Comparison of ENCODE assay signal across 9 mouse cellular contexts in the genomic region with DNA sequence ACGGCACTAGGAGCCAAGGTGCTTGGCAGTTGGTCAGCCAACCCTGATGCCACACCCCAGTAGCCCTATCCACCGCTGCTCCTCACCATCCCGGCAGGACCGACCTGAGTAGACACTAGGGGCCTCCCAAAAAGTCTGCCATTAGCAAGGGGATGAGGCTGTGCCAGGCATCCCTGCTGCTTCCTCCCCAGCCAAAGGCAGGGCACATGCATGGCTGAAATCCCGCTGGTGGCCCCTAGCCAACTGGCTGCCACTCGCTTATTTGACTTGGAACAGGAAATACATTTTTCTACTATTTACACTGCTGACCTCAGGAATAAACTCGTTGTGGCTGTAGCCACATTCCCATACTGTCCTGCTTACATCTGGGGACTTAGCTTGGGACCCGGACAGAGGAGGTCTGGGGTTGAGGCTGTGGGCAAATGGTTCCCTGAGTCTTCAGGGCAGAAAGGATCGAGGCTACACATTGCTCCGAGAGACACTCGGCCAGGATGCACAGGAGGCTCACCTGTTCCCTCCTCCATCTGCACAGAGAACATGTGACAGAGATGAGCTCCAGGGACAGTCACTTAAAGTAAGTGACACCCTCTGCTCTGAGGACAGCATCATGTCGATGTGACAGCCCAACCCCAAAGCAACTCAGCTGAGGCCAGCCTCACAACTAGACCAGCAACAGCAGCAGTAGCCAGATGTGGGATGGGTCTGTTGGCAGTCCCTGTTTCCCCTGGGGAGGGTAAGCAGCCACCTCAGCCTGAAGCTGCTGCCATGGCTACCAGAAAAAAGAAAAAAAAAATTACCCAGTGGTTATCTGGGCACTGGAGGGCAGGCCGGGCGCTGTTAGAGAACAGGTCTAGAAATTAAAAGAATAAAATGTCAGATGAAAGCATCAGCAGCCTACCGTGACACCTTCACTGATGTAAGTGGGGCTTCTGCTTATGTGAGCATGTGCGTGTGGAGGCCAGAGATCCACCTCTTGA. TPM values are rescaled to one million over a fixed set of nuclear protein-coding genes. Genes with fewer than 3 reads are reported as not detected.
DNase-seq lines count a peak whose midpoint lies in the region; ATAC-seq lines count a peak whose summit lies in the region.
"Had no signal": no experiment of that assay in that cellular context is flagged by ENCODE, and none has a peak within 500 bp of the region (broad histone marks: within the 10 kb centered on the region; RNA-seq: fewer than 3 reads in every experiment).

No protein-coding gene starts in this region.

- H3K4me1 ChIP-seq in neural tube, embryonic 15.5 days = peaks cover 10% of the 10 kb centered on the region

- H3K27me3 ChIP-seq in neural tube, embryonic 15.5 days (replicated peaks) = no peaks in the 10 kb centered on the region
- H3K27me3 ChIP-seq: hindbrain, embryonic 15.5 days had no signal

- DNase-seq in neural tube, embryonic 10.5 days (ENCODE audit: extremely low spot score, low spot score) = no peak
- DNase-seq in cerebellum, postnatal 14 days = peak; percentile 91 to 93
- DNase-seq in kidney, adult 11 months = peak; percentile 48
- DNase-seq in lung, postnatal 36 days = peak; percentile 91
- no peak for DNase-seq in thymus, adult 18-20 months
- DNase-seq in liver = no peak

- no peak for ATAC-seq in neural tube, embryonic 15.5 days (ENCODE audit: low FRiP score)
- no peak for ATAC-seq in erythroid progenitor cell, adult 5-6 weeks (replicated peaks; ENCODE audit: low FRiP score, poor library complexity, severe bottlenecking)

- H3K27ac ChIP-seq in neural tube, embryonic 15.5 days (replicated peaks) = 0 out of 2 replicates have a peak overlapping the region, but pooled peaks have one; percentile 11
- H3K27ac ChIP-seq: hindbrain, embryonic 15.5 days had no signal

- WGBS in neural tube, embryonic 15.5 days = 74% methylated on average over 16 of the region's 16 CpGs

- 0 out of 2 replicates have a peak overlapping the region, but pooled peaks have one; percentile 6 for H3K4me2 ChIP-seq in neural tube, embryonic 15.5 days
- H3K4me2 ChIP-seq: hindbrain, embryonic 15.5 days had no signal

- H3K9me3 ChIP-seq in neural tube, embryonic 15.5 days (replicated peaks) = no peaks in the 10 kb centered on the region
- H3K9me3 ChIP-seq: hindbrain, embryonic 15.5 days had no signal

- H3K9ac ChIP-seq in neural tube, embryonic 15.5 days (replicated peaks) = no peak overlapping the region
- H3K9ac ChIP-seq: hindbrain, embryonic 15.5 days had no signal

- no peak overlapping the region for H3K4me3 ChIP-seq in neural tube, embryonic 15.5 days (replicated peaks)
- H3K4me3 ChIP-seq: hindbrain, embryonic 15.5 days had no signal

- H3K36me3 ChIP-seq in neural tube, embryonic 15.5 days = no peaks in the 10 kb centered on the region
- H3K36me3 ChIP-seq: hindbrain, embryonic 15.5 days had no signal

RNA-seq across cellular contexts. Expression of gene Wnt4, which starts 45.5 kb away (rescaled TPM):
- 3.8 and 5.0 TPM in 2 replicates for polyA plus RNA-seq in neural tube, embryonic 15.5 days (2015; fragmentation: Nextera tagmentation; extraction: Ambion mirVana)
- total RNA-seq in erythroid progenitor cell, adult 5-6 weeks (2015; ENCODE audit: low replicate concordance) = not detected in 2 replicates
- 0.98 TPM in 1 of 2 replicates, not detected in the other for total RNA-seq in erythroid progenitor cell, adult 5-6 weeks (2017; ENCODE audit: low replicate concordance)

Comparison
In these comparisons a context has a peak if more than half of its experiments do, and no peak if none do; other contexts are left out.
1. DNase-seq: peak in cerebellum, postnatal 14 days (2 of 2), kidney, adult 11 months (single experiment) and lung, postnatal 36 days (single experiment); none in neural tube, embryonic 10.5 days (single experiment), thymus, adult 18-20 months (0 of 2) and liver (single experiment).